Mouse (Mus musculus): ENCODE results near the gene Mad2l2.
A peak's percentile ranks its signal among the peaks of the same experiment; 100 is the strongest.

Mad2l2 gene

GRCm38 (mm10) chr4:148149540-148149939, 19.4 kb downstream of the Mad2l2 start:
- DNase-seq: no peak

- DNase-seq: no peak
These were observed 20.1 kb downstream of the Mad2l2 start for GRCm38 (mm10) chr4:148150242-148150641.

GRCm38 (mm10) chr4:148150953-148151266, 20.7 kb downstream of the Mad2l2 start:
- DNase-seq: no peak

- DNase-seq: peak; percentile 90
These were observed 21.3 kb downstream of the Mad2l2 start, which contains the start of gene Fbxo6 for GRCm38 (mm10) chr4:148151267-148152168. Fbxo6 (minus strand) TSS chr4:148152140.

GRCm38 (mm10) chr4:148152547-148152946, 22.4 kb downstream of the Mad2l2 start:
- no peak for DNase-seq

GRCm38 (mm10) chr4:148154006-148154405, 23.8 kb downstream of the Mad2l2 start:
- DNase-seq: no peak

GRCm38 (mm10) chr4:148154982-148155381, 24.8 kb downstream of the Mad2l2 start:
- no peak for DNase-seq

- DNase-seq: no peak
These were observed 28.5 kb downstream of the Mad2l2 start for GRCm38 (mm10) chr4:148158436-148159348.

GRCm38 (mm10) chr4:148159544-148160435, 29.6 kb downstream of the Mad2l2 start:
- DNase-seq: peak; percentile 99

GRCm38 (mm10) chr4:148160436-148161390, 30.5 kb downstream of the Mad2l2 start, which contains the start of the genes Fbxo44 and Fbxo2:
Fbxo44 (minus strand) TSS chr4:148160482.
Fbxo2 (plus strand) TSS chr4:148160621.
- no peak for DNase-seq

GRCm38 (mm10) chr4:148164002-148164439, 33.8 kb downstream of the Mad2l2 start:
- peak; percentile 88 for DNase-seq

GRCm38 (mm10) chr4:148164461-148164860, 34.3 kb downstream of the Mad2l2 start:
- DNase-seq: no peak

- DNase-seq: no peak
These were observed 35.4 kb downstream of the Mad2l2 start for GRCm38 (mm10) chr4:148165551-148165950.

GRCm38 (mm10) chr4:148166431-148166830, 36.2 kb downstream of the Mad2l2 start:
- DNase-seq: peak; percentile 93

GRCm38 (mm10) chr4:148166986-148167385, 36.8 kb downstream of the Mad2l2 start:
- DNase-seq: peak; percentile 71

GRCm38 (mm10) chr4:148168287-148168686, 38.1 kb downstream of the Mad2l2 start:
- no peak for DNase-seq

- no peak for DNase-seq
These were observed 39.4 kb downstream of the Mad2l2 start for GRCm38 (mm10) chr4:148169586-148169985.

GRCm38 (mm10) chr4:148170842-148171241, 40.7 kb downstream of the Mad2l2 start:
- DNase-seq: no peak

GRCm38 (mm10) chr4:148171261-148171660, 41.1 kb downstream of the Mad2l2 start:
- no peak for DNase-seq

GRCm38 (mm10) chr4:148173811-148174494, 43.8 kb downstream of the Mad2l2 start:
- DNase-seq: peak; percentile 66

GRCm38 (mm10) chr4:148174495-148174862, 44.3 kb downstream of the Mad2l2 start:
- DNase-seq: no peak
